Mouse (Mus musculus): ENCODE results near the gene Tbccd1. TPM values are rescaled to one million over a fixed set of nuclear protein-coding genes. Genes with fewer than 3 reads are reported as not detected.
A peak's percentile ranks its signal among the peaks of the same experiment; 100 is the strongest.

Tbccd1 gene
- 36.2 and 37.1 TPM in 2 replicates for polyA plus RNA-seq (2016; fragmentation: Nextera tagmentation; extraction: Ambion mirVana)

- peak; percentile 99 for DNase-seq (ENCODE audit: low spot score)
- Histone ChIP-seq H3K27ac (peak within 1 kb of the TSS; percentile 85), H3K4me1 (peaks cover 14% of the 10 kb centered on the region), H3K27me3 (ENCODE audit: low read depth, poor library complexity, severe bottlenecking) (no peaks in the 10 kb centered on the region), H3K36me3 (peaks cover 32% of the 10 kb centered on the region), H3K9me3 (replicated peaks) (no peaks in the 10 kb centered on the region), H3K4me3 (peak within 1 kb of the TSS; percentile 77)
- WGBS, result under 1% methylated on average over 62 of the region's 62 CpGs
Observed at GRCm38 (mm10) chr16:22857431-22858113, at the start of gene Tbccd1, which contains the start of gene Dnajb11. Gene Tbccd1 (minus strand): TSS chr16:22857669. Gene Dnajb11 (plus strand): TSS chr16:22857845.

GRCm38 (mm10) chr16:22901326-22901725 is 43.9 kb upstream of the Tbccd1 start:
- WGBS, result 81% methylated on average over 3 of the region's 3 CpGs
- Histone ChIP-seq H3K36me3 (no peaks in the 10 kb centered on the region), H3K27ac (no peak overlapping the region), H3K27me3 (ENCODE audit: low read depth, poor library complexity, severe bottlenecking) (no peaks in the 10 kb centered on the region), H3K4me3 (no peak overlapping the region), H3K4me1 (0 out of 2 replicates have a peak, but pooled peaks cover 3% of the 10 kb centered on the region), H3K9me3 (replicated peaks) (no peaks in the 10 kb centered on the region)
- DNase-seq (ENCODE audit: low spot score), result no peak

- H3K27me3 ChIP-seq (ENCODE audit: low read depth, poor library complexity, severe bottlenecking), result no peaks in the 10 kb centered on the region
- H3K36me3 ChIP-seq, result no peaks in the 10 kb centered on the region
- H3K4me3 ChIP-seq, result no peak overlapping the region
- WGBS, result 89% methylated on average over 10 of the region's 10 CpGs
- H3K27ac ChIP-seq, result no peak overlapping the region
- H3K4me1 ChIP-seq, result 0 out of 2 replicates have a peak, but pooled peaks cover 3% of the 10 kb centered on the region
- no peak for DNase-seq (ENCODE audit: low spot score)
- H3K9me3 ChIP-seq (replicated peaks), result no peaks in the 10 kb centered on the region
Observed at GRCm38 (mm10) chr16:22899866-22900570, 42.5 kb upstream of the Tbccd1 start.

- WGBS, result 71% methylated on average over 5 of the region's 5 CpGs
- no peak for DNase-seq (ENCODE audit: low spot score)
- 0 out of 2 replicates have a peak, but pooled peaks cover 3% of the 10 kb centered on the region for H3K4me1 ChIP-seq
- H3K27ac ChIP-seq, result no peak overlapping the region
- no peaks in the 10 kb centered on the region for H3K36me3 ChIP-seq
- H3K4me3 ChIP-seq, result no peak overlapping the region
- H3K27me3 ChIP-seq (ENCODE audit: low read depth, poor library complexity, severe bottlenecking), result no peaks in the 10 kb centered on the region
- no peaks in the 10 kb centered on the region for H3K9me3 ChIP-seq (replicated peaks)
Observed at GRCm38 (mm10) chr16:22899346-22899745, 41.9 kb upstream of the Tbccd1 start.

GRCm38 (mm10) chr16:22896618-22897017 is 39.1 kb upstream of the Tbccd1 start:
- Histone ChIP-seq H3K9me3 (replicated peaks) (no peaks in the 10 kb centered on the region), H3K36me3 (no peaks in the 10 kb centered on the region), H3K27me3 (ENCODE audit: low read depth, poor library complexity, severe bottlenecking) (no peaks in the 10 kb centered on the region), H3K4me3 (no peak overlapping the region), H3K27ac (no peak overlapping the region), H3K4me1 (0 out of 2 replicates have a peak, but pooled peaks cover 3% of the 10 kb centered on the region)
- no peak for DNase-seq (ENCODE audit: low spot score)
- 82% methylated on average over 2 of the region's 2 CpGs for WGBS

DNA sequence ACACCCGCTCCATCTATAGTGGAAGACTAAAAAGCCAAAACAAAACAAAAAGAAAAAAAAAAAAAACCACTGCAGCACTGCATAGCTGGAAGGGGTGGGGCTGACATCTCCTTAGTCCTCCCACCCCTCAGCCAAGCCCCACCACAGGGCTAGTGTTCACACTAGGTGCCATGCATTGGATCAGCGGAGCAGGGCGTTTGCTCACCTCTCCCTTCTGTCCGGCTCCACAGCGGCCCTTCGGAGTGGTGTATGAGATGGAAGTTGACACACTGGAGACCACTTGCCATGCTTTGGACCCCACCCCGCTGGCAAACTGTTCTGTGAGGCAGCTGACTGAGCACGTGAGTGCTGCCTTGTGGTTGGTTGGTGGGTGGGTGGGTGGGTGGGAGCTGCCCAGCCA is 36.6 kb upstream of the Tbccd1 start:
- Histone ChIP-seq H3K4me3 (no peak overlapping the region), H3K27me3 (ENCODE audit: low read depth, poor library complexity, severe bottlenecking) (no peaks in the 10 kb centered on the region)
- 85% methylated on average over 7 of the region's 8 CpGs for WGBS

GRCm38 (mm10) chr16:22891733-22892154 is 34.3 kb upstream of the Tbccd1 start:
- H3K27me3 ChIP-seq (ENCODE audit: low read depth, poor library complexity, severe bottlenecking), result no peaks in the 10 kb centered on the region
- H3K27ac ChIP-seq, result no peak overlapping the region
- no peaks in the 10 kb centered on the region for H3K4me1 ChIP-seq
- no peak overlapping the region for H3K4me3 ChIP-seq
- 89% methylated on average over 8 of the region's 8 CpGs for WGBS
- DNase-seq (ENCODE audit: low spot score), result no peak
- no peaks in the 10 kb centered on the region for H3K9me3 ChIP-seq (replicated peaks)
- no peaks in the 10 kb centered on the region for H3K36me3 ChIP-seq

More for the DNA sequence above, 36.6 kb upstream of the Tbccd1 start:
- Histone ChIP-seq H3K36me3 (no peaks in the 10 kb centered on the region), H3K27ac (no peak overlapping the region), H3K9me3 (replicated peaks) (no peaks in the 10 kb centered on the region), H3K4me1 (no peaks in the 10 kb centered on the region)
- no peak for DNase-seq (ENCODE audit: low spot score)

DNA sequence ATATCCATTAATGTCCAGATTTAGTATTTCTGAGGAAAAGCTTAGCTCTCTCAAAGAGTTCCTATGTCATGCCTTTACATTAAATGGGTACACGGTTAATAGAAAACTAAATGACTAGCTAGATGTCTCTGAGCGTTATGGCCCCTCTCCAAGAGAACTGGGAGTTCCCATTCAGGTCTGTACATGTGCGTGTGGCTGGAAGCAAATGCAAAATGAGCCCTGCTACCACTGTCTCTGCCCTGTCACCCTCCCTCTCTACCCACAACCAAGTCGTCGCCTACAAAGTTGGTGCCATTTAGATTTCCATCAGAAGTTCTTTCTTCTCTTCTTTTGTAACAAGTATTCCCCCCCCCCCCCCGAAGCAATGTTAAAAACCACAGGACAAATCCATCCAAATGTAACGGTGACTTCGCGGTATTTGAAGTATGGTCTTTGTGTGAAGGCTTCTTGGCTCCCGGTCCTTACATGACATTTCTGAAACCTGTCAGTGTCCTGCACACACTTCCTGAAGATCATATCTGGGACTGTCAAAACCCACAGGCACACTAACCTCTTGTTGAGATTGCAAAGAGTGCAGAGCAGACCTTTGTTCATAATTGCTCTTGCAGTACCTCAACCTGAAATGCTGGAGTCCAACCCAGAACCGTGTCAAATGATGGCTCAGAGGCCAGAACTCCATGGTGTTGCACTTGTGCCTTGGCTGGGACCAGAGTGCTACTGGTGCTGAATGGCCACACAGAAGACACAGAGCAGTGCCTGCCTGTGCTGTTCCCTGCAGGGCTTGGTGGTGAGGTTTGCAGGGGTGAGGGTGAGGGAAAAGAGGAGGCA is 33.4 kb upstream of the Tbccd1 start, which contains the start of gene Ahsg:
TSS of gene Ahsg (plus strand) at position 595 of the 828 bp plus-strand sequence.
- Histone ChIP-seq H3K36me3 (no peaks in the 10 kb centered on the region), H3K4me1 (no peaks in the 10 kb centered on the region), H3K4me3 (no peak within 1 kb of the TSS), H3K27ac (no peak within 1 kb of the TSS), H3K9me3 (replicated peaks) (no peaks in the 10 kb centered on the region), H3K27me3 (ENCODE audit: low read depth, poor library complexity, severe bottlenecking) (no peaks in the 10 kb centered on the region)
- DNase-seq (ENCODE audit: low spot score), result no peak
- WGBS, result 91% methylated on average over 11 of the region's 11 CpGs

DNA sequence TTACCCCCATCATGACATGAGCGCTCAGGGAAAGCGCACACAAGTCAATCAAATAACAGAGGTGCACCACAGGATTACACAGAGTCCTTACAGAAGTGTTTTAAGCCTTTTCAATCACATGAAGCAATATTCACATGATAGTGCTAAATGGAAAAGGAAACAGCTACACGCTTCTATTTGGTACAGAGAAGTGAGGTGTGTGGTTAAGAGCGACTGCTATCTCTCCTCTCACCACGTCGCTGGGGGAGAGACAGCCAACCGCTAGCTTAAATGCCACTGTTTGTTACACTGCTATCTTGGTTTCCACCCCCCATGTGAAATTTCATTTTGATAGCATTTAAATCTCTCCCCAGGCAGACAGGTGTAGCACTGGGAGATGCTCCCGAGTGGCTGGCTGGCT is 32.2 kb upstream of the Tbccd1 start:
- DNase-seq (ENCODE audit: low spot score), result no peak
- 92% methylated on average over 8 of the region's 8 CpGs for WGBS
- peaks cover 6% of the 10 kb centered on the region for H3K4me1 ChIP-seq
- no peak overlapping the region for H3K4me3 ChIP-seq
- no peak overlapping the region for H3K27ac ChIP-seq
- no peaks in the 10 kb centered on the region for H3K27me3 ChIP-seq (ENCODE audit: low read depth, poor library complexity, severe bottlenecking)
- H3K36me3 ChIP-seq, result no peaks in the 10 kb centered on the region
- H3K9me3 ChIP-seq (replicated peaks), result no peaks in the 10 kb centered on the region

DNA sequence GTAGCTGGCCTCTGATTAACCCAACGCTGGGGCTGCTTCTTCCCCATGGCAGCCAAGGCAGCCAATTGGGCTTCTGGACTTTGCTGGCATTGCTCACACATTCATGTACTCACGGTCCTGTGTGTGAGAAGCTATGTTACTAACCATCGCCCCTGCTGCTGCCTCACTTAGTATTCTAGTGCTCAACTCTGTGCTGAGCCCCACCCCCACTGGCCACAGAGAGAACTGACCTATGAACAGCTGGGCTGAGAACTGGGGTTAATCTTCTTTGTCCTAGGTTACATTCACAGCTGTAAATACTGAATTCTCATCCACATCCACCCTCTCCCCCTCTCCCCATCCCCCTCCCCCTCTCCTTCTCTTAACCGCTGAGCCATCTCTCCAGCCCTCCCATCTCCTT is 31.4 kb upstream of the Tbccd1 start:
- DNase-seq (ENCODE audit: low spot score), result no peak
- 68% methylated on average over 4 of the region's 4 CpGs for WGBS
- H3K9me3 ChIP-seq (replicated peaks), result no peaks in the 10 kb centered on the region
- no peaks in the 10 kb centered on the region for H3K27me3 ChIP-seq (ENCODE audit: low read depth, poor library complexity, severe bottlenecking)
- H3K4me1 ChIP-seq, result peaks cover 6% of the 10 kb centered on the region
- H3K27ac ChIP-seq, result no peak overlapping the region
- no peak overlapping the region for H3K4me3 ChIP-seq
- H3K36me3 ChIP-seq, result no peaks in the 10 kb centered on the region

GRCm38 (mm10) chr16:22886726-22887125 is 29.3 kb upstream of the Tbccd1 start:
- H3K27ac ChIP-seq, result no peak overlapping the region
- no peak for DNase-seq (ENCODE audit: low spot score)
- no peak overlapping the region for H3K4me3 ChIP-seq
- no peaks in the 10 kb centered on the region for H3K9me3 ChIP-seq (replicated peaks)
- no peaks in the 10 kb centered on the region for H3K36me3 ChIP-seq
- no peaks in the 10 kb centered on the region for H3K27me3 ChIP-seq (ENCODE audit: low read depth, poor library complexity, severe bottlenecking)
- peaks cover 6% of the 10 kb centered on the region for H3K4me1 ChIP-seq
- 83% methylated on average over 3 of the region's 3 CpGs for WGBS

- H3K27ac ChIP-seq, result no peak overlapping the region
- H3K9me3 ChIP-seq (replicated peaks), result no peaks in the 10 kb centered on the region
- no peak overlapping the region for H3K4me3 ChIP-seq
- 26% methylated on average over 4 of the region's 4 CpGs for WGBS
- H3K4me1 ChIP-seq, result peaks cover 20% of the 10 kb centered on the region
- no peak for DNase-seq (ENCODE audit: low spot score)
- no peaks in the 10 kb centered on the region for H3K27me3 ChIP-seq (ENCODE audit: low read depth, poor library complexity, severe bottlenecking)
- H3K36me3 ChIP-seq, result no peaks in the 10 kb centered on the region
Observed at GRCm38 (mm10) chr16:22885356-22885755, 27.9 kb upstream of the Tbccd1 start.

Measured in limb, embryonic 10.5 days (tissue).